Mouse (Mus musculus): ENCODE measurements at regions not wholly inside any gene's neighbourhood (a gene's known extent, or its start where the extent isn't known, plus 50 kb on each side); places are given as distances from the start of the nearest gene placed in this dataset.
"Not testable (repeated sequence)": the region's sequence is repeated elsewhere in the genome, so short reads cannot be mapped to it uniquely, and the experiment has no call there.

DNA sequence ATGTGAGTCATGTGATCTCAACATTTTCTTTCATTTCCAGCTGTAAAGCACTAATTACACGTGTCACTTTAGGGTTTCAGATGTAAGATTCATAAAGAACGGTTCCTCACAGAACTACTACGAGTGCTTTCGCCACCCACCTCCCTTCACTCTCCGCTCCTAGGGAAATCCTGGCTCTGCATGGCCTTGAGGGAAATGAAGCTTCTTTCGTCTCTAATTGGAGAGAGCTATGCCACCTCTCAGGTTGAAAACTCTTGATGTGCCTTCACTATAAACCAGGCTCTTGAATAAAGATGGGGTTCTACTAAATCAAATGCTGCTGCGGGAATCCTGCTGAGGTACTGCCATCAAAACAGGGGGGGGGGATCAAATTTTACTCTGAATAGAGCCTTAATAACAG lies 686.0 kb upstream of the Hs3st1 start:
- no peak for DNase-seq (ENCODE audit: low read depth, low spot score)

DNA sequence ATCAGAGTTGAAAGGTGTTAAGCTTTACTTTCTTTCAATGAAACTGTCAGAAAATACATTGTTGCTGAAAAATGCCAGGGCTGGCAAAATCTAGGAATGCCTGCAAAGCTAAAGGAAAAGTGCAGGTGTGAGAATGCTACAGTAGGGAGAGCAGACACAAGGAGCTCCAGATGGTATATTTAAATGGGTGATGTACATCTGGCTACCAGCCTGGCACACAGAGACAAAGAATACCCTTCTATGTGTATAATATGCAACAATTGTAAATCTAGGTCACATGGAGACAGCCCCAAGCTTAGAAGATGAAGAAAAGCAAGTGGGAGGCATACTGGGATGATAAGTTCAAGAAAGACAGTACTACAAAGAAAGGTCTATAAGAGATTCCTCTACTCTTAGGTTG lies 647.4 kb upstream of the Hs3st1 start:
- DNase-seq (ENCODE audit: low read depth, low spot score), result no peak

DNA sequence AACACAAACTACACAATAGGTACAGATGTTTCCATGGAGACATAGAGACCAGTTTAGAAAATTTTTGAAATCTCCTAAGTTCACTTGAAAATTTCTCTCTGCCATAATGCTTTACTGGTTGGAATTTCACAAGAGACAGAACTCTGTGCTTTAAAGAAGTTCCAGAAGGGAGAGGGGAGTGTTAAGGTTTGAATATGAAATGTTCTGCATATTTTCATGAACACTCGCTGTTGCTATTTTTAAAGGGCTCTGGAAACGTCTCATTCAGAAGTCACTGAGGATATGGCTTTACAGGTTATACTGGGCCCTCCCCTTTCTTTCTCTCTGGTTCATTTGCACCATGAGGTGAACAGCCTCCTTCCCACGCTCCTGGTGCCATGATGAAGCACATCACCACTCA lies 639.5 kb upstream of the Hs3st1 start:
- no peak for DNase-seq (ENCODE audit: low read depth, low spot score)

DNA sequence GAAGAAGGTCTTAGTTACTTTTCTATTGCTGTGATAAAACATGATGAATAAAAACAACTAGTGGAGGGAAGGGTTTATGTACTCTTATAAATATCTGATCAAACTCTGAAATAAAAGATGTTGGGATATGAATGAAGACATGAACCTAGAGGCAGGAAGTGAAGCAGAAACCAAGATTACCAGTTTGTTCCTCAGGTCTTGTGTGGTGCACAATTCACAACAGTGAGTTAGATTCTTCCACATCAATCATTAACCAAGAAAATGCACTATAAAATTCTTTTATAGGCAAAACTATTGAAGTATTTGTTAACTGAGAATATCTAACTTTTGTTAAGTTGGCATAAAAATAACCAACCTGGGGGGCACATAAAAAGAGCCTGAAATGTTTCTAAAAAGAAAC lies 634.3 kb upstream of the Hs3st1 start:
- DNase-seq (ENCODE audit: low read depth, low spot score), result no peak

DNA sequence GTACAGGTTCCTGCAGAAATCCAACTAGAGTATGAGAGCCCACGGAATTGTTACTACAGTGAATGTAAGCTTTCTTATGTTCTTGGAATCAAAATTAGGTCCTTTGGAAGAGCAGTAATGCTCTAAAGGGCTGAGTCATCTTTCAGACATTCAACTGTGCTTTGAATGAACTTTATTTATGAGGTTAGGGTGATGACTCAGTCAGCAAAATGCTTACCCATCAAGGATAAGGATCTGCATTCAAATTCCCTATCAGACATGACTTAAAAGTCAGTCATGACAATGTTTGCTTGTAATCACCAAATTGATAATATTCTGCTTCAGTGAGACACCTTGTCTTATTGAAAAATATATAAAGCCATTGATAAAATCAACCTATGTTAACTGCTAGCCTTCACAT lies 611.7 kb upstream of the Hs3st1 start:
- no peak for DNase-seq (ENCODE audit: low read depth, low spot score)

DNA sequence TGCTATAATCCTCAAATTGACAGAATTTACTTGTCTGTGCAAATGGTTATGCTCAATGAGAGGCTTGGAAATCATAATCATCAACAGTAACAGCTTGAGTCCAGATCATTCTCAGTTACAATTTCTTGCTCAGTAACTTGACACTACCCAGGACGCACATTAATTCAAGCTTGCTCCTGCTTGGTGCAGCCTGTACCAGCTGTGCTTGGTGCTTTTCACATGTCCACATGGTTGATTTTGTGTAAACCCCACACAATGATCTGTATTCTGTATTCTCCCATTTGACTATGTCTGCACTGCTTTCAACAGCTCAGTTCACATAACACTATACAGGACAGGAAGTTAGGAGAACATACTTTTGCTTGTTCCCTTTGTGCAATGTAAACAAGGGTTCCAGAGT lies 576.0 kb upstream of the Hs3st1 start:
- no peak for DNase-seq (ENCODE audit: low read depth, low spot score)

DNA sequence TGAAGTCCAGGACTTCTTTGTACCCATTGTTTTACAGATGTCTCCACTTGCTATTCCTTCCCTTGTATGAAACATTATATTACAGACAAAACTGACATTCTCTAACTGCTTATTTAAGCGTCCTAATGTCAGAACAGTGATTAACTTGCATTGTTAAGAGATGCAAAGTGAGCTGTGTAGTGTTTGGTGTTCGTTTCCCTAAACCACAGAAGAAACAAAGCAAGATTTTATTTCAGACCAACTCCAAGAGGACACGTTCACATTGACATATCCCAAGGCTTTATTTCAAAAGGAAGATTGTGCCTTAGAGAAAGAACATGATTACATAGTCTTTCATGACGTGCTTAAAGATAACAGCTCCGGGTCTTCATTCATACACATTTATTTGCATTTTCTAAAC lies 553.2 kb upstream of the Hs3st1 start:
- no peak for DNase-seq (ENCODE audit: low read depth, low spot score)

DNA sequence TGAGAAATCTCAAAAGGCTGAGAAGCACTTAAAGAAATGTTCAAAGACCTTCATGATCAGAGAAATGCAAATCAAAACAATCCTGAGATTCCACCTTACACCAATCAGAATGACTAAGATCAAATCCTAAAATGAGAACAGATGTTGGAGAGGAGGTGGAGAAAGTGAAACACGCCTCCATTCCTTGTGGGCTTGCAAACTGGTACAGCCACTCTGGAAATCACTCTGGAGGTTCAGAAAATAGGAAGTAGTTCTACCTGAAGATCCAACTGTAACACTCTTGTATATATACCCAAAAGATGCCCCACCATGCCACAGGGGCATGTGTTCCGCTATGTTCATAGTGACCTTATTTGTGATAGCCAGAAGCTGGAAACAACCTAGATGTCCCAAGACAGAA lies 549.5 kb upstream of the Hs3st1 start:
- DNase-seq (ENCODE audit: low read depth, low spot score), result not testable (repeated sequence)

DNA sequence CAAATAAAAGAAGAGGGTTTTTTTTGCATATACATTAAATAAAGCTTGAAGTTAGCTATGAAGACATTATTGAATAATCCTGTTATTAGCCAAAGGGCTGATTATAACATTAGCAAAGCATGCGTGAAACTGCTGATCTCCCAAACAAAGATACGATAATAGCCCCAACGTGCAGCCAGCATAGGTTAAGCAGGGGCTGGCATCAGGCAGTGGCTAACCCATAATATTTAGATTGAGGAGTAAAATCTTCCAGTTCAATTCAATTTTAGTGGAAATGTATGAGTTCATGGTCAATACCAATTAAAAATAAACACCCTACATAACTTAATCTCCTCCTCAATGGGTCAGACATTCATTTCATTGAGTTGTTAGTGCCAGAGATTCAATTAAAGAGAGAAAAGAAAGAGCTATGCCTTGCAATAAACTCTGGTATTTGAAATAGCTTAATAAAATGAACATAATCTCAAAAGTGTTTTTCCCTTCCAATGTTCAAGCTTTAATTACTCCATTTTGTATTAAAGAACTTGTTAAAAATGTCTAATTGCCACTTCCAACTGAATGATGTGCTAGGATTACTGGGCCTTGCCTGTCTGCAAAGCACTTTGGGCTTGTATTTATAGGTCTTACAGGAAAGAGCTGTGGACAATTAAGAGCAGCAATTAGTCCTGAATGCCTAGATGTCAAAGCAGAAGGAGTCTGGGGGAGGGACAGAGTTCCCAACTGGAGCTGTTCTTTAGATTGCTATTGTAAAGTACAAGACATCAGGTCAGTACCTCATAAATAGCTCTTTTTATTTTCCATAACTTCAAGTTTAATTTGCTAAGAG lies 539.8 kb upstream of the Hs3st1 start:
- no peak for DNase-seq (ENCODE audit: low read depth, low spot score)

DNA sequence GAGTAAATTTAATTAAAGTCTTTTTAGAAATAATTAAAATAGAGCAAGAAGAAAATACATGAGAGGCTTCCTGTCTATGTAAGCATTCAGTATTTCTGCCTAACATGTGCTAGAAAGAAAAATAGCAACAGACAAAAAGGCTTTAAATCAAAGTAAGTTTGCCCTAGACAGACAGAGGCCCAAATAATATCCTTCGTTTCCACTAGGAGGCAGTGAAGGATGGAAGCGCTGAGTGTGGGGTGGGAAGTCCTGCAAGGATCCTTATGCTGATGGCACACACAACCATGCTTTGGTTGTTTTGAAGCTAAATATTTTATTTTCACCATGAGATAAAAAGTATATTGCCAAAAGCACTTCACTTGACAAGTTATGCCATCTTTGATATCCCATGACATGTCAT lies 527.1 kb upstream of the Hs3st1 start:
- DNase-seq (ENCODE audit: low read depth, low spot score), result peak; percentile 19

DNA sequence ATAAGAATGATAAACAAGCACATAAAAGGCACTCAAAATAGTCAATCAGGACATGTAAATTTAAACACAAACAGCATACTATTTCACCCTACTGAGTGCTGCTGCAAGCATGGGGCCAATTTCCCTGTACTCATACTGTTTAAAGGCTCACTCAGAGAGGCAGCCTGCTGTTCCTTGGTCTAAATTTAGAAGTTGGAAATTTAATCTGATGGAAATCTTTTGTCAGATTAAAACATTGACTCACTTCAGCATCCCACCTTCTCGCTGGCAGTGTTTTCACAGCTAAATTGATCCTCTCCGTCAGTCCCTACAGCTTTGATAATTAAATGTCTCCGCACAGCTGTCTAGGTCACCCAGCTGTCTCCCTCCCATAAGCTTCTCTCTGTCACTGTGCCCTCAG lies 491.4 kb upstream of the Hs3st1 start:
- no peak for DNase-seq (ENCODE audit: low read depth, low spot score)
